Mouse (Mus musculus) heart, adult 2 months (tissue): ENCODE measurements around the gene Gm42417.

Experiments used
- CTCF ChIP-seq: fragments of 200-600 bp; IDR thresholded peaks from 2 replicates; pipeline ENCODE4 v1.8.1; 2022; ENCODE audit warnings: antibody characterized with exemption, mild to moderate bottlenecking, moderate library complexity
- EP300 ChIP-seq: fragments of 200-500 bp; IDR thresholded peaks from 2 replicates; pipeline ENCODE4 v1.6.1; 2011; ENCODE audit warnings: low read depth, low read length, control low read depth; ENCODE audit not compliant: insufficient read depth
- POLR2A ChIP-seq: fragments of 200-500 bp; IDR thresholded peaks from 2 replicates; pipeline ENCODE4 v1.6.1; 2011; ENCODE audit warnings: mild to moderate bottlenecking, low read depth, low read length, control low read depth; ENCODE audit not compliant: insufficient read depth

DNA sequence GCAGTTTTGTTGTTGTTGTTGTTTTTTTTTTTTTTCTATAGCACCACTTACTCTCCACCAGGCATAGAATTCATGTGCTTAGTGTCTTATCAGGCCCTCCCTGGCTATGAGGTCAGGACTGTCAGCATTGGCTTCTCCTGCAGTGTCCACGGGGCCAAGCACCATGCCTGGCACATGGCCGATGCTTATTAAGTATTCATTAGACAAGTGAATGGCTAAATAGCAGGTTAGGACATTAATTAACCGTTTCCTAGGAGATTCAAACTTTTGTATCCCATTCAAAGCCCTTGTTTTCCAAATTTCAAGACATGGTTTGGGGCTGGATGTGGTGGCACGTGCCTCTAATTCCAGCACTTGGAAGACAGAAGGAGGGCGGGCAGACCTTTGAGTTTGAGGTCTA, 42.0 kb upstream of the Gm42417 start:
- TF ChIP-seq CTCF = no peak
- TF ChIP-seq POLR2A = no peak
- TF ChIP-seq EP300 = no peak
